Mouse (Mus musculus) spleen, postnatal 4 days (tissue): Measurements from ENCODE around the gene Ndufa13.

Experiments
- DNase-seq, 2 experiments: peaks; one replicate each; pipeline ENCODE4 v3.0.0; 2022; ENCODE audit warnings: low spot score in 2 of 2

Gene Ndufa13

DNA sequence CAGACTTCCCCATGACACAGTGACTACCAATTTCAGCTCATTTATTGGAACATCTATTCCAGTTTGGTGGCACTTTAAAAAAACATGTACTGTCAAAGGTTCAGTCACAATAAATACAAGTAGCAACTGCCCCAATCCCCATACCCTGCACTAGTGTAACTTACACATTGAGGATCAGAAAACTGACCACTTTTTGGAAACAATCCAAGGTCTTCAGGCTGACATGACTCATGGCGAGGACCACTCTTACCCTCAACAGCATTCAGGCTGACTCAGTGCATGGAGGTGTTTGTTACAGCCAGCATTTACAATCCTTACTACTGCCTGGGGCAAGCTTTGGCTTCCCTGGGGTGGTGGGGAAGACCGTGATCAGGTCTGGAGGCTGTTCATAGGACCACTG is 4.7 kb upstream of the Ndufa13 start:
- no peak for DNase-seq

DNA sequence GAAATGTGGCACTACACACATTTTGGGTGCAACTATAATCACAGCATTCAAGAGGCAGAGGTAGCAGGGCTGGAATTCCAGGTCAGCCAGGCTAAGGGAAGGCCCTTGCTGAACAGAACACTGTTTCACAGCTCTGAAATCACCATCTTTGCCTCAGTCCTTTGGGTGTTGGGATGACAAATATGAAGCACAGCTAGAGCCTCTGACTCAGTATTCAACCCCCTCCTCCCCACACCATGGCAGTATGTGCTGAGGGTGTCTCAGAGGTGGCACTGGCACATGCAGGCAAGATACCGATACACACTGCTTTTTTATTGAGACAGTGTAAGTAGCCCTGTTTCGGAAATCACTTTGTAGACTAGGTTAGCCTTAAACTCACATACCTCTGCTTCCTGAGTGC is 3.9 kb upstream of the Ndufa13 start:
- DNase-seq: no peak

GRCm38 (mm10) chr8:69904096-69904495 is 1.7 kb upstream of the Ndufa13 start:
- no peak for DNase-seq

DNA sequence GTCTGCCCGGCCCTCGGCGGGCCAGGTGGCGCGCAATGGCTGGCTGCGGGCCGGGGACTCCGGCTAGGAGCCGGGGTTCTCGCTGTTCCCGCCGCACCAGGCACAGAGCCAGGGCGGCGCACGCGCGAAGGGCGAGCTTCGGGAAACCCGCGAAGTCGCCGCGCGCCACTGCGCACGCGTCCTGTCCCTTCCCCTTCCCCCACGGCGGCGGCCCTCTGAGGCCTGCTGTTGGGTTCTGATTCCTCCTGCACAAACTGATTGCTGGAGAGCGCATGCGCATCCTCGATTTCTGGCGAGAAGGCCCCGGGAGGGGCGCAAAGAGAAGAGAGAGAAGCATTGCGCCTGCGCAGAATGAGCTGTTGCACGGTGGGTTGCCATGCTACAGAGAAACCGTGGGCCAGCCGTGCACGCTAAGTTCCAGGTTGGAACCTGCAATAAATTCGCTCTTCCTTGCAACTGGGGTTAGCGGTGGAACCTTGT is 745 bp upstream of the Ndufa13 start:
- DNase-seq: peak; percentile 97 to 99

DNA sequence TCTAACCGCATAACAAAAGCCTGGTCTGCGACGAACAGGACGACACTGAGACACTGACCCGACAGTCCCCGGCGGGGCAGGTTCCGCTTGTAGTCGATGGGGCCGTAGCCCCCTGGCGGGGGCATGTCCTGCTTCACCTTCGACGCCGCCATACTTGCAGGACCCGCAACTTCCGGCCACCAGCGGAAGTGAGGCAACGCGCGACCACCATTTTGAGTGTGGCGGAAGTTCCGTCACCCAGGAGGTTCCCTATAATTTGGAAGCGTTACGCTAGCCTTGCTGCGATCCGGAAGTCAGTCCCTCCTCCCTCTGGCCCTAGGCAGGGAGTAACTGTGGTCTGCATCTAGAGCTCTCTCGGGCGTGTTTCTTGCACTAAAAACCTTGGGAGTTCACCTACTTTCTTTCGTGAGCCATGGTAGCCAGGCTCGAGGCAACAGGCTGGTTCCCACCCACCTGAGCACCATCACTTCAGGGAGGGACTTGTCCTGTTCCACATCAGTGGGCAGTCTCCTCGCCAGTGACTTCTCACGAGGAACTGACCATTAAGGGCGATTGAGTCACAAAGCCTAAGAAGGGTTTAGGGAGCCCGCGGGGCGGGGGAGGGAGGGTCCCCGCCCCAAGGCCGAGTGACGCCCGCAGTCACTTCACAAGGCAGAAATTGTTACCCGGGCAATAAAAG is 735 bp downstream of the Ndufa13 start:
- DNase-seq: peak; percentile 96 to 98

DNA sequence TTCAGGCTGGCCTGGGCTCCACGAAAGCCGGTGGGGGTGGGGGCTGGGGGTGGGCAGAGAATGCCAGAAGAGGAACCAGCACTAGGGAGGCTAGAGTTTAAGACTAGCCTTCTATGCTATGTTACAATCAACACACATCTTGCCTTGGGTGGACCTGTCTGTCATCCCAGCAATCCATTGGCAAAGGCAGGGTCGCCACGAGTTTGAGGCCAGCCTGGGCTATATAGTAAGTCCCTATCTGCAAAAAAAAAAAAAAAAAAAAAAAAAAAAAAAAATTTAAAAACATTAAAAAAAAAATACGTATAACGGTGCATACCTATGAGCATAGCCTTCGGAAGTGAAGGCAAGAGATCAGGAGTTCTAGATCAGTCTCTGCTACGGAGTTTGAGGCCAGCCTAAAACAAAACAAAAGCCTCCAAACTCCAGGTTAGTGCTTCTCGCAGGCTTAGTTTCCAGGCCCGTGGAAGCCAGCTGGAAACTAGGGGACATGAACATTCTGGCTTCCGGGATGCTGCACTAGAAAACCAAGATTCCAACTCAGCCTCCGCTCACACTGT is 1.4 kb downstream of the Ndufa13 start:
- DNase-seq: no peak

DNA sequence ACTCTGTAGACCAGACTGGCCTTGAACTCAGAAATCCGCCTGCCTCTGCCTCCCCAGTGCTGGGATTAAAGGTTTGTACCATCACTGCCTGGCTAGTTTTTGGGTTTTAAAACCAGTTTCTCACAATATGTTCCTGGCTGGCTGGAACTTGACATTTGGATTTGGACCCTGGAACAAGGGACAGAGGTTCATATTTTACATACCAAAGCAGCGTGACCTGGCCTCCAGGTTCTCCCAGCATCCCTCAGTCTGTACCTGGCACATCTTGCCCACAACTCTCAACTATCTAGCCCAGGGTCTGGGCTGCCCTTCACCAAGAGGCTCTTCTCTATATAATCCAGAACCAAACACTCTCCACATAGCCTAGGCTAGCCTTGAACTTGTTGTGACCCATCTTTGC is 2.5 kb downstream of the Ndufa13 start:
- DNase-seq: no peak

- no peak for DNase-seq
These were observed 4.5 kb downstream of the Ndufa13 start for GRCm38 (mm10) chr8:69897857-69898256.

DNA sequence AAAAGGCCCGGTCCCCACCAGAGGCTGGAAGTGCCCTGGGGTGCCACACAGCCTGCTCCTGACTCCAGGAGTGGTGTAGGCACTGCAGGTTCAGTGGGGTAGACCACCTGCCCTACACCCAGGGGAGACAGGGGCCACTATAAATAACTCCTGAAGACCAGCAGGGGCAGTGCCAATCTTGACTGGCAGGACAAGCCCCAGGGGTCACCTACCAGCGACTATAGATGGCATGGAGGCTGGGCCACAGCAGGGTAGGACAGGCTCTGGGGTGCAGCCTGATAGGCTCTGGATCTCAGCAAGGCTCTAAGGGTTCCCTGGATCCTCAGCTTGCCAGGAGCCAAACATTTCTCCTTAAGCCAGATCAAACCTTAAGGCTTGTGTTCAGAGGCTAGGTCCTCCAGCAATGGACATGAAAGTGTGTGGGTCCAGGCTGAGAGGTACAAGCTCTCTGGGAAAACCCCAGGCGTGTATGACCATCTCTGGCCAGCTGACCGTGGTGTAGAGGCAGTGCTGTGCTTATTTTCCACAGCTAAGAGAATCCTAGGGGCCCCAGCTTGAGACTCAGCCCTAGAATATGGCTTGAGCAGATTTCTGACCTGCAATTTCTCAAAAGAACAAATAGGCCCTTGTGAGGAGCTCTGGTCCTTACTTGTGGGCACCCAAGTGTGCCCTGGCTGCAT is 6.4 kb downstream of the Ndufa13 start:
- DNase-seq: no peak

- no peak for DNase-seq
These were observed 7.5 kb downstream of the Ndufa13 start for GRCm38 (mm10) chr8:69894836-69895332.

GRCm38 (mm10) chr8:69893863-69894262 is 8.5 kb downstream of the Ndufa13 start:
- DNase-seq: peak; percentile 63 to 83

DNA sequence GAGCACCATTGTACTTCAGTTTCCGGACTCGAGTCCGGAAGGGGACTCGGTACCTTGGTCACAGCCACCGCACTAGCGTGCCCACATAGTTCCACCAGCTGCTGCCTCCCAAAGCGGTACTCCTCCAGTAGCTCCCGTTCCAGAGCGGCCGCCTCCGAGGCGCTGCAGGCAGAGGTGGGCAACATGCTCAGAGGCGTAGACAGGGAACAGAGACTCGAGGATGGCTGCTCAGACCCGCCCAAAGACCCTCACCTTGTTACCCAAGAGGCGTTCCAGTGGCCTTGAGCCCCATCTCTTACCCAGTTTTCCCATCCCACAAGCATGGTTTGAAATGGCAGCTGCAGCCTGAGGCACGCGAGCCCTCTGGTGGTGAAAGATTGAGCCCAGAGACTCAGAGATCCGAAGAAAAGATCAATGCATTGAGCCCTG is 11.5 kb downstream of the Ndufa13 start:
- DNase-seq: peak in 1 of 2 experiments; percentile 75

- peak in 1 of 2 experiments; percentile 64 for DNase-seq
These were observed 13.5 kb downstream of the Ndufa13 start for GRCm38 (mm10) chr8:69888902-69889301.

- peak in 1 of 2 experiments; percentile 63 for DNase-seq
These were observed 14.0 kb downstream of the Ndufa13 start for GRCm38 (mm10) chr8:69888244-69888866.

GRCm38 (mm10) chr8:69887289-69888243 is 14.8 kb downstream of the Ndufa13 start, which contains the start of gene Cilp2:
Gene Cilp2 (minus strand): TSS chr8:69887687.
- peak in 1 of 2 experiments; percentile 66 for DNase-seq

GRCm38 (mm10) chr8:69884141-69884540 is 18.2 kb downstream of the Ndufa13 start:
- DNase-seq: no peak

DNA sequence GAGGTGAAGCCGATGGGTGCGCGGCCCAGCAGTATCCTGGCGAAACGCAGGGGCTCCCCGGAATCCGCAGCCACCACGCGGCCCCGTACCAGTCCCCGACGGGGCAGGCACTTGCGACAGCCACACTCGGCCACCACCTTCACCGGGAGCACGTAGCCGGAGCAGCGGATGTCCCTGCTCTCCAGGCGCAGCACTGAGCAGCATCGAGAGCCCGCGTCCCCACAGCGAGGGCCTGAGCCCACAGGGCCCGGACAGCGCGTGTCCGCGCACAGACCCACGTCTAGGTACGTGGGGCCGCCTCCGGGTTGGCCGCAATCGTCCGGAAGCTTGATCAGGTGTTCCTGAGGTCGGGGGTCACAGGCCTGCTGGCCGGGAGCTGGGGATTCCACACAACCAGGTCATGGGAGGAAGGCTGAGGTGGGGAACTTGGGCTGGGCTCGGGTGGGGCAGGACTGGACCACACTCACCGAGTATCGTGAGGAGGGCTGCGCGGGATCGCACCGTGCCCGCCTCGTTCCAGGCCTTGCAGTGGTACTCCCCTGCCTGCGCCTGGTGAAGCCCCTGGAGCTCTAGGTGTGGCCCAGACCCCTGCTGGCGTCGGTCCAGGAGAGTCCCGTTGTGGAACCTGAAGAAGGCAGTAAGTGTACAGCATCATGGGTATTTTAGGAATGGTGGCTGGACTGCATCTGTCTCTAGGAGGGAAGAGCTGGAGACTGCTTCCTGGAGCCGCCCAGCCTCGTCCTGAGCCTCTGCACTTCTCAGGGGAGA is 19.3 kb downstream of the Ndufa13 start:
- DNase-seq: peak in 1 of 2 experiments; percentile 63

DNA sequence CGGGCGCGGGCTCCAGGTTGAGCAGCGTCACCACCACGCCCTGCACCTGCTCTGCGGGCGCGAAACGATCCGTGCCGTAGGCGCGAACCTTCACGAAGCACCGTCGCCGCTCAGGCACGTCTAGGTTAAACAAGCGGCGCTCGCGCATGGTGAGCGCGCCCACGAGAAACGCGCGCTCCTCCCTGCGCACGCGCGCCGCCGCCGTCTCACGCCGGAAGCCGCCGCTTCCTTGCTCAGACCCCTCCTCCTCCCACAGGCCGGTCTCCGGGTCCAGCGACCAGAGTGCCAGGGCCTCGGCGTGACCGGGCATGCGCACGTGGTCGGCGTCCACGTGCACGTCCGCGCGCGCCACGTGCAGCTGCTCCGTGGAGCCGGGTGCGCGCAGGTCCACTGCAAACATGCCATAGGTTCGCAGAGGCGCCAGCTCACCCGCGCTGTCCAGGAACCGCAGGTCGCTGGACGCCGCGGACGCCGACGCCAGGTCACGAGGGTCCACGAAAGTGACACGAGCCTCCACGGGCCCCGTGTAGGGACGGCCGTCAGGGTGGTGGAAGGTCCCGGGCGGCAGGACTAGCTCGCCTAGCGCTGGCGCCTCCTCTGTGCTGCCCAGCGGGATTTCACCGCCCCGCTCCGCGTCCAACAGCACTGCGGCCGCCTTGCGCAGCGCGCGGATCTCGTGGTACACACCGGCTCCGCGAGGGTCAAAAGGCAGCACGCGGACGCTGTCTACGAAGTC is 20.2 kb downstream of the Ndufa13 start:
- DNase-seq: peak in 1 of 2 experiments; percentile 67

GRCm38 (mm10) chr8:69881261-69881865 is 21.0 kb downstream of the Ndufa13 start:
- peak in 1 of 2 experiments; percentile 64 for DNase-seq
